Mouse (Mus musculus) adrenal gland, adult (tissue): Measurements from ENCODE around the gene Sox6.
"Not testable (repeated sequence)": the region's sequence is repeated elsewhere in the genome, so short reads cannot be mapped to it uniquely, and the experiment has no call there.

Source experiments
- DNase-seq, 2 experiments: peaks; one replicate each; pipeline ENCODE4 v3.0.0; 2022 to 2023; ENCODE audit warnings: low spot score in 1 of 2; ENCODE audit not compliant: inconsistent age in 2 of 2

Gene Sox6

GRCm38 (mm10) chr7:115669207-115670004 is 369.2 kb downstream of the Sox6 start:
- no peak for DNase-seq

DNA sequence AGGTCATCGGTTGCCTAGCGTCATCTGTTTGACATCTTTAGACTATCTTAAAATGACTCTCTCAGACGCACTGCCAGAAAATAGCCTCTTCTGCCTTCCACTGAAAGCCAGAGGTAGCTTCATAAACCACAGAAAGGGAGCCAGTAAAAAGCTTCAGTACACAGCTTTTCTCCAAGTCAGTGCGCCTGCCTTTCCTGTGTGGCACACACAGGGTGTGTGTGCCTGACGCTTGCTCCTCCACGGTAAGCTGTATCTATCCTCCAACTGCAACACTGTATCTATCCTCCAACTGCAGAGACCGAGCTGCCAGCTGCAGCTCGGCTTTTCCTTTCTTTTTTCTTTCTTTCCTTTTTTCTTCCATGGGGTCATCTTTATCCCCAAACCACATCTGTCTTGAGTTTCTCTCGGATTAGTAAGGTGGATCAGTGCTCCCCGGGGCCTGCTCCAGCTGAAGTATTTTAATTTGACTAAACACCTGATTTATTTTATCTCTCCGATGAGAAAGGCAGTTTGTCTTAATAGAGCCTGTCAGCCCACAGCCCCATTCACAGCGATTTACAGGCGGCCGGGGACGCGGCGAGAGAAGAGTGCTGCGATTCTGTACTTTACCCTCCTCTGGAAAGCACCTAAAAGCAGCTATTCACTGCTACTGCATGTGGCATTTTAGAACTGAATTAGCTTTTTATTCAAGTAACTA is 371.8 kb downstream of the Sox6 start:
- peak; percentile 11 to 55 for DNase-seq

- no peak for DNase-seq
These were observed 375.2 kb downstream of the Sox6 start for GRCm38 (mm10) chr7:115663399-115663798.

GRCm38 (mm10) chr7:115662121-115662520 is 376.5 kb downstream of the Sox6 start:
- no peak for DNase-seq

GRCm38 (mm10) chr7:115646696-115647095 is 391.9 kb downstream of the Sox6 start:
- no peak for DNase-seq

DNA sequence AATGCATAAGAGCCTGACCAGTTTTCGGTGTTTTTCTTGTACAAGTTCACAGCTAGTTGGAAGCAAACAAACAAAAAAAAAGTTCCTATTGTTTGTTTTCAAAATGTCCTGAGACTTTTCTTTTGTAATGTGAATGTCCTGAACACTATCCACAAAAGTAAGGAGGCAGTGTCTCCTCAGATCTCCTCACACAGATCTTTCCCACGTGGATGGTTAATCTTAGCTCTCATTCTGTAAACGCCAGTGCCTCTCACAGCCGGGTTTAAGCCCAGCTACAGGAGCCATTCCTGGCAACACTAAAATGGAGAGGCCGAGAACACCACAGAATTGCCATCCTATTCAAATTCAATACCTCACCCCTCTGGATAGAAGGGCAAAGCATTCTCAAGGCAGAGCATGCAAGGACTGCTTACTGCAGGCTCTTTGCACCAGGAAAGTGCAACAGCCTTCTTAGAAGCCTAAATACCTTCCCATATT is 392.6 kb downstream of the Sox6 start:
- DNase-seq, result no peak

DNA sequence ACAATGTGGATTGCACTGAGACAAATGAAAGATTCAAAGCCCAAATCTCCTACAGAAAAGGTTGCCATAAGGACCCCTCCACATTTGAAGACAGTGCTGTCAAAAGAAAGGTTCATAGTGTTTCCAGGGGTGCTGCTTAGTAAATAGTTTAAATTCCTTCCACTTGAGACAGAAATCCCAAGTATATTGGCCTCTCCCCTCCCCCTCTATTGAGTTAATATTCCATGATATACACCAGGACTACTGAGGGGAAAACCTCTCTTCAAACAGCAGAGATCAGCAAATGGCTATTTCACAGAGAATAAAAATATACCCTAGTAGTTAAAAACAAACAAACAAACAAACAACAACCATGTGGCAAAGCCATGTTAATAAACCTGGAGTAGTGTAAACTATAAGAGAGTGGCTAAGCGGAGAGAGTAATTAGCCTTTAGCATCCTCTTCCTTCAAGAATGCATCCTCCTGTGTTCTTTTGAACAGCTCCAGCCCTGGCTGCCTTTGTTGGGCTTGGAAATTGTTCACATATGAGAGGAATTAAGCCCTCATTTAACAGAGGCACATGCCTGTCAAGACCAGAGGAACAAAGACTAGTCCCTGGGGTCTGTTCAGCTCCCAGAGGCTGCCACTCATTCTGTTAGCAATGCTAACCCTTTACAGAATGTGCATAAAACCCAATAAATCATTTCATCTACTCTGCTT is 393.2 kb downstream of the Sox6 start:
- no peak for DNase-seq

DNA sequence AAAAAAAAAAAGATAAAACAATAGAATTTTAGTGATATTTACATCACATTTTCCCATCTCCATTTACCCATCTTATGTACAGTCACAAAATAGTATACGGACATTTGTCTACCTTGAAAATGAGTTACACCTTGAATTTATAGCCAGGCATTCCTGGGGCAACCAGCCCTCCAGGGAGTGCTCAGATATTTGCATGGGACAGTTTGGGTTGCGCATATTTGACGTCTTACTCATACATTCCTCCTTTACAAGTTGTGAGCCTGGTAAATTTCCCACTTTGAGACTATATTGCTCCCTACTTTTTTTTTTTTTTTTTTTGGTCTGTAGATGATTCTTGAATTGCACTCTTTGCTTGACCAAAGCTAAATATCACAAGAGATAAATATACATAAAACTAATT is 407.9 kb downstream of the Sox6 start:
- no peak for DNase-seq

GRCm38 (mm10) chr7:115630287-115630686 is 408.3 kb downstream of the Sox6 start:
- no peak for DNase-seq

DNA sequence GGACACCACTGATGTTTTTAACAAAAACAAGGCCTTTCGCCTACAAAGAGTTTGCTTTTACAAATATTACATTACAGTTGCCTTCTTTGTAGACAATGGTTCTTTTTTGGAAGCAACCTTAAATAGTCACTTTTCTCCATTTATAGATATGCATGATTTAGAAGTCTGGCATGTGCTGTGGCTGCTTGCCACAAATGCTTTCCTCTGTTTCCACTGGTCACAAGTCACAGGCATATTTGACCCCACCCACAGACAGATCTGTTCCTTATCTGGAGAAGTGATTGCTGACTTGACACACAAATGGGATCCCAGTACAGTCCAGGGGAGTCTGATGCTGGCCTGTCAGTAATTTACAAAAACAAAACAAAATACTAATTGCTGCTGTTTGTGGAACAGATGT is 409.8 kb downstream of the Sox6 start:
- DNase-seq, result no peak

DNA sequence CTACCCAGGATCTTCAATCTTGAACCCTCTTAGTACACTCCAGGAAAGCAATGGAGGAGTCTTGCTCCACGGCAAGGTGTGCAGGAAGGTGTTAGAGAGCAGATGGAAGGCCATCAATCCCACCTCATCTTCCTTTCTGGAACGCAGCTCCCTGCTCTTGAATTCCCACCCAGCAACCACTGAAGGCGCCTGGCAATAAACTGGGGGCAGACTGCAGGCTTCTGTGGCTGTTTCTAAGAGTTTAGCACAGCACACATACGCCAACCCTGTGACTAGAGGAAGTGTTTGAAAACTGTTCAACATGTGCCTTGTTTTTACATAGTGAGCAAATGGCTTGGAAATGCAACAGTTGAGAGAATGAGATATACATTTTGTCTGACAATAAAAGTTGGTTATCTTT is 412.6 kb downstream of the Sox6 start:
- no peak for DNase-seq

GRCm38 (mm10) chr7:115624907-115625552 is 413.6 kb downstream of the Sox6 start:
- no peak for DNase-seq

DNA sequence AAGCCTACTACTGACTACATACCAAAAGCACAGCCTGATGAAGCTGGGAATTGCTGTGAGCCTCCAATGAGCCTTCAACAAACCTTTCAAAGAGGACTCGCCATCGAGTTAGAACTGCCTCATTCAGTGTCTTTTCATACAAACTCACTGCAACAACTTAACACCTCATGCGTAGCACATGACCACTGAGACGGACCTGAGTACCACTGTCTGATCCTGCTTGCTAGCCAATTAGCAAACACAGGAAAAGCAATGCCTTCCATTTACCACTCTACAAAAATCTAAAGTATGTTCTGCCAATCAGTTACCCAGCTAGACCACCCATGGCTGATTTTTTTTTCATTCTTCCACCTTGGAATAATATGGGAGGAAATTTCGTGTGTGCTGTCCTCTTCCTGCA is 414.1 kb downstream of the Sox6 start:
- DNase-seq, result no peak

DNA sequence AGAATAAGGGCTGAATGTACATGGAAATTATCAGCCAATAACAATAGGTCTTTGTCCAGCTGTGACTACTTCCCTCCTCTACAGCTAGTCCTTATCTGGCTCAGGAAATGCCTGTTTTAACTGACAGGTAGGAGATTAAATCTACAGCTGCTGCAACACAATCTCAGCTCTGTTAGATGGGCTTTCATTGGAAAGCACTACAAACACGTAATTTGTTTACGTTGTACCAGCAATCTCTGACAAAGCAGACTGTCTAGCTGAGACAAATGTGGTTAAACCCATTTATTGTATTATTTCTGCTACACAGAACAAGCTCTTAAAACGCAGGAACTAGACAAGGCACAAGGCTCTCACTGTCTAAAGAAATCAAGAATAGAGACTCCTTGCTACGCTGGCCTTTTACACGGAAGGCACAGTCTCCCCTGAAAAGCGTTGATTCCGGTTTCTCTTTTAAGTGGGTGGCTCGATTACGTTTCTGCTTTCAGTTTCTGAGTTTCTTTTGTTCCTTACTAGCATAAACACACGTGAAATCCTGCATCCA is 422.8 kb downstream of the Sox6 start:
- DNase-seq, result peak in 1 of 2 experiments; percentile 64

DNA sequence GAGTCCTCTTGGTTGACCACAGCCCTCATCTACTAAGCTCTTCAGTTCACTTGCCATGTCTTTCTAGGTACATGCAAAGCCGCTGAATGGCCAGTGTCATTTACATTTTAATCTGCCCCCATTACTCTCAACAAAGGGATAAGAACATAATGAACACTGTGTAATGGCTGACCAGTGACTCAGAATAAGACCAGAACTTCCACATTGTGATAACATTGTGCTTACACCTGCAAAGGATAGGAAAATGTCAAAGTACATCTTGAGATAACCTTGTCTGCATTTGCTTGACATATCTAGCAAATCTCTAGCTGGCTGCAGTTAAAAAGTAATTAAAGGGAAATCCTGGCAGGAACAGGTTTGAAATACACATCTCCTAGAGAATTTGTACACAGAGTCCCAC is 431.1 kb downstream of the Sox6 start:
- no peak for DNase-seq

GRCm38 (mm10) chr7:115606125-115606524 is 432.5 kb downstream of the Sox6 start:
- DNase-seq, result not testable (repeated sequence)

DNA sequence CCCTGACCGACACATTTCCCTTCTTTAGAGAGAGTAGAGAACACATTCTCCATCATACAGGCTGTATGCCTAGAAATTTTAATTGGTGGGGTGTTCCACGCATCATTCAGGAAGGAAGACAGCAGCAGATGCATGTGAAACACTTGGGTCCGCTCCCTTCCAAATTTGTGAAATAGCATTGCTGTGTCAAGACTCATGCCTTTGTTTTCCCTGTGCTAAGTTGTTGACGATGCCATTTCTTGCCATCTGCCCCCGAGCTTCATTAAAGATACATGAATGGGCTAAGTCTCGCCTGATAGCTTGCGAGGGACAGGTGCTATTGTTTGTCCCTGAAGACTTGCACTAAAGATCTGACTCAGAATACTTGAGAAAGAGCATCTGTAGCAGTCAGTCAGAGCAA is 433.7 kb downstream of the Sox6 start:
- DNase-seq, result no peak

DNA sequence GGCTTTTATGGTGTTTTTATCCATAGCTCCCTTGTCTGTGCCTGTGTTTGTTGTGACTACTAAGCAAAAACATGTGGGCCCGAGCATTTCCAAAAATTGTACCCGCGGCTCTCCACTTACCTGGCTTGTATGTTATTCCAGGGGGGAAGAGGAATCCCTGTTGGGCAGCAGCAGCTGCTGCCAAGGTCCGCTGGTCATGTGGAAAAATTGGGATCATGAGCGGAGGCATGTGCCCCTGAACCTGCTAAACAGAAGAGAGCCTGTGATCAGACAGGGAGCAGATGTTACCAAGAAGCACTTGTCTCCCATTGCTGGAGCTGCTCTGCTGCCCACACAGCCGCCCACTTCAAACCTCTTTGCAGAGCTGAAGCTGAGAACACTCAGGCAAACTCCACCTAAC is 441.2 kb downstream of the Sox6 start:
- DNase-seq, result no peak

GRCm38 (mm10) chr7:115580461-115580860 is 458.1 kb downstream of the Sox6 start:
- no peak for DNase-seq

GRCm38 (mm10) chr7:115579826-115580225 is 458.8 kb downstream of the Sox6 start:
- peak; percentile 29 to 62 for DNase-seq

- no peak for DNase-seq
These were observed 462.2 kb downstream of the Sox6 start for GRCm38 (mm10) chr7:115576387-115576786.
